Mouse (Mus musculus): ENCODE data around the gene Olfm2. TPM values are rescaled to one million over a fixed set of nuclear protein-coding genes. Genes with fewer than 3 reads are reported as not detected.

Gene Olfm2
- polyA plus RNA-seq, 1 experiment: 0.11 TPM

DNA sequence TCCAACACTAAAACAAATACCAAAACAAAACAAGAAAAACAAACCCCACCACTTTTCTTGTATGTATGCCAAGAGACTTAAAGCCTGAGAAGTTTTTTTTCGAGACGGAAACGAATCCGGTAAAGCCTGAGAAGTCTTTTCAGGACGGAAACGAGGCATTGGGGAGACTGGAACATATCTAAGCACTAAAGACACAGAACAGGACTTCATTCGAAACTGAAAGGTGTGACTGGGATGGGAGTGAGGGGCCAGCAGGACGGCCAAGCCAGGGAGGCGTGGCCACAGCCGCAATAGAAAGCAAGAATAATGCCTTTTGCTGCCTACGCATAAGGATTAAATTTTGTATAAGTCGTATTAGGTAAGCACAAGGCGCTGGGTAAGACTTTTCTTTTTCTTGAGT lies 102.4 kb downstream of the Olfm2 start:
- peak overlapping the region; percentile 93 for H3K4me3 ChIP-seq
- H3K79me2 ChIP-seq (ENCODE audit: control insufficient read depth, insufficient read depth): peaks cover 57% of the 10 kb centered on the region
- no peaks in the 10 kb centered on the region for H3K27me3 ChIP-seq (ENCODE audit: control insufficient read depth, insufficient read depth, insufficient read length)
- H3ac ChIP-seq (ENCODE audit: control insufficient read depth, insufficient read length): peak overlapping the region; percentile 58
- TF ChIP-seq MYOG (IDR thresholded peaks at IDR 0.05; ENCODE audit: control insufficient read depth in 1 of 3, insufficient read depth in 1 of 3, insufficient read length in 2 of 3, low read depth in 2 of 3) (no peak), CEBPB (IDR thresholded peaks at IDR 0.05; ENCODE audit: insufficient read depth, poor library complexity, severe bottlenecking) (no peak), REST (IDR thresholded peaks at IDR 0.05; ENCODE audit: insufficient read depth, insufficient read length) (no peak), TCF12 (IDR thresholded peaks at IDR 0.05; ENCODE audit: insufficient read depth, poor library complexity, severe bottlenecking) (no peak), POLR2A (IDR thresholded peaks at IDR 0.05; ENCODE audit: insufficient read length, low read depth) (no peak), USF1 (IDR thresholded peaks at IDR 0.05; ENCODE audit: low read depth) (no peak), SRF (IDR thresholded peaks at IDR 0.05; ENCODE audit: control insufficient read depth, insufficient read length, low read depth) (no peak), MYOD1 (IDR thresholded peaks at IDR 0.05; ENCODE audit: control insufficient read depth in 1 of 3, insufficient read length in 2 of 3, low read depth in 2 of 3) (no peak), E2F4 (IDR thresholded peaks at IDR 0.05; ENCODE audit: insufficient read depth) (no peak), POLR2AphosphoS2 (IDR thresholded peaks at IDR 0.05; ENCODE audit: insufficient read length, low read depth) (no peak)
- H3K4me2 ChIP-seq (ENCODE audit: low read depth): peak overlapping the region; percentile 99
- no peaks in the 10 kb centered on the region for H3K36me3 ChIP-seq (ENCODE audit: control insufficient read depth, insufficient read depth)

- Histone ChIP-seq H3K27me3 (ENCODE audit: control insufficient read depth, insufficient read depth, insufficient read length) (no peaks in the 10 kb centered on the region), H3ac (ENCODE audit: control insufficient read depth, insufficient read length) (peak overlapping the region; percentile 45), H3K4me2 (ENCODE audit: low read depth) (peak overlapping the region; percentile 99), H3K79me2 (ENCODE audit: control insufficient read depth, insufficient read depth) (peaks cover 57% of the 10 kb centered on the region), H3K4me3 (peak overlapping the region; percentile 93), H3K36me3 (ENCODE audit: control insufficient read depth, insufficient read depth) (no peaks in the 10 kb centered on the region)
- TF ChIP-seq REST (IDR thresholded peaks at IDR 0.05; ENCODE audit: insufficient read depth, insufficient read length) (no peak), SRF (IDR thresholded peaks at IDR 0.05; ENCODE audit: control insufficient read depth, insufficient read length, low read depth) (peak; percentile 15), USF1 (IDR thresholded peaks at IDR 0.05; ENCODE audit: low read depth) (no peak), TCF3 (IDR thresholded peaks at IDR 0.05; ENCODE audit: insufficient read length, low read depth) (no peak), E2F4 (IDR thresholded peaks at IDR 0.05; ENCODE audit: insufficient read depth) (peak; percentile 80), MYOD1 (IDR thresholded peaks at IDR 0.05; ENCODE audit: control insufficient read depth in 1 of 3, insufficient read length in 2 of 3, low read depth in 2 of 3) (no peak), TCF12 (IDR thresholded peaks at IDR 0.05; ENCODE audit: insufficient read depth, poor library complexity, severe bottlenecking) (no peak), POLR2A (IDR thresholded peaks at IDR 0.05; ENCODE audit: insufficient read length, low read depth) (peak; percentile 56), POLR2AphosphoS2 (IDR thresholded peaks at IDR 0.05; ENCODE audit: insufficient read length, low read depth) (peak; percentile 59)
These were observed 103.2 kb downstream of the Olfm2 start for GRCm38 (mm10) chr9:20642896-20643466.

DNA sequence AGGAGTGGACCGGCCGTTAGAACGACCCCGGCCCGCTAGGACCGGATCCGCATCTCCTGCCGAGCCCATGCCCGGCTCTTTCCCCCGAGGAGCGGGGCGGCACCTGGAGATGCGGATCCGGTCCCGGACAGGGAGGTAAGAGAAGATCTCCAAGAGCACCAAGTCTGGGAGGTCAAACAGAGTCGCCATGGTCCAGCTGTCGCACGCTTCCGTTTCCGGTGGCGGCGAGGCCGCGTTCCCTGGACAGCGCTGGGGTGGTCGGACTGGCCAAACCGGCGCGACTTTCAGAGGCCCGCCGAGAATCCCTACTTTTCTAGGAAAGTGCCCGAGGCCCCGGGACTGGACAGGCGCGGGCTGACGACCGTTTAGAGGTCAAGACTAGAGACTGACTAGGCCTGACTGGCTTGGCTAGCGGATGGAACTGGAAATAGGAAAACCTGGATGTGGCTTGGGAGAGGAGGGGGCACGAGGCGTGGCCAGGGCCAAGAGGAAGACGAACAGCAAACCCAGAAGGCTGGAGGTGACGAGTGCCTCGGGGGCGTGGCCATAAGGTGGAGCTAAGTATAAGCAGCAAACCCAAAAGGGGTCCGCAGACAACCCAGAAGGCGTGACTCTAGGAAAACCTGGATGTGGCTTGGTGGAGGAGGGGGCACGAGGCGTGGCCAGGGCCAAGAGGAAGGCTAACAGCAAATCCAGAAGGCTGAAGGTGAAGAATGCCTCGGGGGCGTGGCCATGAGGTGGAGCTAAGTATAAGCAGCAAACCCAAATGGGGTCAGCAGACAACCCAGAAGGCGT lies 103.9 kb downstream of the Olfm2 start, which contains the start of gene Ubl5:
Gene Ubl5 (plus strand): TSS at position 778 of the 795 bp plus-strand sequence.
- peak in 2 of 3 experiments; percentile 38 to 63 for TF ChIP-seq MYOD1 (IDR thresholded peaks at IDR 0.05; ENCODE audit: control insufficient read depth in 1 of 3, insufficient read length in 2 of 3, low read depth in 2 of 3)
- peak; percentile 50 for TF ChIP-seq POLR2AphosphoS2 (IDR thresholded peaks at IDR 0.05; ENCODE audit: insufficient read length, low read depth)
- TF ChIP-seq POLR2A (IDR thresholded peaks at IDR 0.05; ENCODE audit: insufficient read length, low read depth): peak; percentile 39
- peak; percentile 13 to 77 (median 56) for TF ChIP-seq MYOG (IDR thresholded peaks at IDR 0.05; ENCODE audit: control insufficient read depth in 1 of 3, insufficient read depth in 1 of 3, insufficient read length in 2 of 3, low read depth in 2 of 3)
- no peak for TF ChIP-seq USF1 (IDR thresholded peaks at IDR 0.05; ENCODE audit: low read depth)

DNA sequence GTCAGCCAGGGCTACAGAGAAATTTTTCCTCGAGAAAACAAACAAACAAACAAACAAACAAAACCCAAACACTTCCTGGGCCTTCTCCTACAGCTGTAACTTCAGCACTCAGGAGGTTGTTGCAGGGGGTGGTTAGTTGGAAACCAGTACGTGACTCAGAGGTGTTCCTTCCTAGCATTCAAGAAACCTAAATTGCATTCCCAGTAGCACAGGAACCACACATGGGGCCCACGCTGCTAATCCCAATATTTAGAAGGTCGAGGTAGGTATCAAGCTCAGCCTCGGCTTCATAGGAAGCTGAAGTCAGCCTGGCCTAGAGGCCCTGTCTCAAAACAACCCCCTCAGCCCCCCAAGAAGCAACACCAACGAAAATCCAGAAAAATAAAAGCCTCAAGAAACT lies 104.6 kb downstream of the Olfm2 start:
- peaks cover 53% of the 10 kb centered on the region for H3K79me2 ChIP-seq (ENCODE audit: control insufficient read depth, insufficient read depth)
- TF ChIP-seq CEBPB (IDR thresholded peaks at IDR 0.05; ENCODE audit: insufficient read depth, poor library complexity, severe bottlenecking): no peak
- TF ChIP-seq MYOG (IDR thresholded peaks at IDR 0.05; ENCODE audit: control insufficient read depth in 1 of 3, insufficient read depth in 1 of 3, insufficient read length in 2 of 3, low read depth in 2 of 3): no peak
- peak overlapping the region; percentile 45 for H3ac ChIP-seq (ENCODE audit: control insufficient read depth, insufficient read length)
- H3K4me2 ChIP-seq (ENCODE audit: low read depth): peak overlapping the region; percentile 99
- peak overlapping the region; percentile 93 for H3K4me3 ChIP-seq
- no peaks in the 10 kb centered on the region for H3K27me3 ChIP-seq (ENCODE audit: control insufficient read depth, insufficient read depth, insufficient read length)
- no peaks in the 10 kb centered on the region for H3K36me3 ChIP-seq (ENCODE audit: control insufficient read depth, insufficient read depth)

More for the DNA sequence above, 103.9 kb downstream of the Olfm2 start, which contains the start of gene Ubl5:
- Histone ChIP-seq H3K79me2 (ENCODE audit: control insufficient read depth, insufficient read depth) (peaks cover 57% of the 10 kb centered on the region), H3K27me3 (ENCODE audit: control insufficient read depth, insufficient read depth, insufficient read length) (no peaks in the 10 kb centered on the region), H3K36me3 (ENCODE audit: control insufficient read depth, insufficient read depth) (no peaks in the 10 kb centered on the region), H3ac (ENCODE audit: control insufficient read depth, insufficient read length) (peak within 1 kb of the TSS; percentile 45), H3K4me2 (ENCODE audit: low read depth) (peak within 1 kb of the TSS; percentile 99), H3K4me3 (peak within 1 kb of the TSS; percentile 93)

DNA sequence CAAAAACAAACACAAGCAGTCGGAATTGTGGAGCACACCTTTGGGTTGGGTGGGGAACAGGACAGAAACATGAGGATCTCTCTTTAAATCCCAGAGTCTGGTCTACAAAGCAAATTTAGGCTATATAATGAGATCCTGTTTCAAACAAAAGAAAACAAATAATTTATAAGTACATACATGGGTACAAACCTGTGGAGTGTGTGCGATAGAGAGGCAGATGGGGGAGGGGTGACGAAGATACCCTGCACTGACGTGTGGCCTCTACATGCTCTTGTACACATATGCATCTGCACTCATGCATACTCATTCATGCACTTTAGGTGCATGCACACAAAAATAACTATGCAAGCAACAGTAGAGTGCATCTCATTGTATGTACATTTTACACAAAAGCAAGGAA lies 106.7 kb downstream of the Olfm2 start:
- Histone ChIP-seq H3K79me2 (ENCODE audit: control insufficient read depth, insufficient read depth) (peaks cover 38% of the 10 kb centered on the region), H3ac (ENCODE audit: control insufficient read depth, insufficient read length) (no peak overlapping the region), H3K4me2 (ENCODE audit: low read depth) (no peak overlapping the region), H3K4me3 (no peak overlapping the region), H3K27me3 (ENCODE audit: control insufficient read depth, insufficient read depth, insufficient read length) (no peaks in the 10 kb centered on the region), H3K36me3 (ENCODE audit: control insufficient read depth, insufficient read depth) (no peaks in the 10 kb centered on the region)
- TF ChIP-seq TCF12 (IDR thresholded peaks at IDR 0.05; ENCODE audit: insufficient read depth, poor library complexity, severe bottlenecking) (no peak), CEBPB (IDR thresholded peaks at IDR 0.05; ENCODE audit: insufficient read depth, poor library complexity, severe bottlenecking) (no peak), MYOG (IDR thresholded peaks at IDR 0.05; ENCODE audit: control insufficient read depth in 1 of 3, insufficient read depth in 1 of 3, insufficient read length in 2 of 3, low read depth in 2 of 3) (no peak), POLR2AphosphoS2 (IDR thresholded peaks at IDR 0.05; ENCODE audit: insufficient read length, low read depth) (no peak), TCF3 (IDR thresholded peaks at IDR 0.05; ENCODE audit: insufficient read length, low read depth) (no peak), SRF (IDR thresholded peaks at IDR 0.05; ENCODE audit: control insufficient read depth, insufficient read length, low read depth) (no peak), E2F4 (IDR thresholded peaks at IDR 0.05; ENCODE audit: insufficient read depth) (no peak), MAX (IDR thresholded peaks at IDR 0.05; ENCODE audit: low read depth) (no peak), USF1 (IDR thresholded peaks at IDR 0.05; ENCODE audit: low read depth) (no peak), REST (IDR thresholded peaks at IDR 0.05; ENCODE audit: insufficient read depth, insufficient read length) (no peak), MYOD1 (IDR thresholded peaks at IDR 0.05; ENCODE audit: control insufficient read depth in 1 of 3, insufficient read length in 2 of 3, low read depth in 2 of 3) (no peak), POLR2A (IDR thresholded peaks at IDR 0.05; ENCODE audit: insufficient read length, low read depth) (no peak)

Measured in myocyte (in vitro differentiated cells).